Mouse (Mus musculus): ENCODE measurements around the gene Il10. TPM values are rescaled to one million over a fixed set of nuclear protein-coding genes. Genes with fewer than 3 reads are reported as not detected.

Il10 gene
- polyA plus RNA-seq, 1 experiment, result not detected

GRCm38 (mm10) chr1:130993574-130994154 lies 26.0 kb upstream of the Il10 start:
- H3K4me1 ChIP-seq (ENCODE audit: control insufficient read depth, insufficient read depth, insufficient read length, low read length), result no peaks in the 10 kb centered on the region; the same call in 1 of the 2 replicates
- H3K4me3 ChIP-seq (ENCODE audit: low read depth, low read length), result no peak overlapping the region
- H3K27ac ChIP-seq (ENCODE audit: insufficient read depth, low read depth, low read length), result no peak overlapping the region
- no peaks in the 10 kb centered on the region for H3K27me3 ChIP-seq (ENCODE audit: control insufficient read depth, insufficient read depth, low read length)
- H3K36me3 ChIP-seq (ENCODE audit: control insufficient read depth, insufficient read depth, low read length), result no peaks in the 10 kb centered on the region
- TF ChIP-seq CTCF (IDR thresholded peaks at IDR 0.05; ENCODE audit: extremely low read depth, insufficient read length, insufficient replicate concordance, low read depth, low read length) (no peak), POLR2A (IDR thresholded peaks at IDR 0.05; ENCODE audit: low read depth, low read length) (no peak)
- WGBS, result 80% methylated on average over 9 of the region's 9 CpGs

DNA sequence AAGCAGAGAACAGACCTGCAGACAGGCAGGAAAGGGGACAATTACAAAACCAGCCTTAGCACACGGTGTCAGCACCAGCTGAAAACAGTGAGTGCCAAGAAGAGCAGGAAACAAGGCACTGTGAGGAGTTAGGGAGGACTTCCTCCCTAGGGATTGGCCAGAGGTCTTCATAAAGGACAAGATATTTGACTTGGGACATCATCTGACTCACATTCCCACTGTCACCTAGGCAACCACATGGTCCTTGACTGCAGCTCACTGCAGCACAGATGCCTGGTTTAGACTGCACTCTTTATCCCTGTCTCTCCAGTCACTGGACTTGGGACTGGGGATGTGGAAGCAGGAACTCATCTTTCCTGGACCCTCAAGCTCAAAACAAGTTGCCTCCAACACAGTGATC lies 24.1 kb upstream of the Il10 start:
- no peak for TF ChIP-seq POLR2A (IDR thresholded peaks at IDR 0.05; ENCODE audit: low read depth, low read length)
- no peak for TF ChIP-seq CTCF (IDR thresholded peaks at IDR 0.05; ENCODE audit: extremely low read depth, insufficient read length, insufficient replicate concordance, low read depth, low read length)
- no peaks in the 10 kb centered on the region for H3K36me3 ChIP-seq (ENCODE audit: control insufficient read depth, insufficient read depth, low read length)
- no peaks in the 10 kb centered on the region for H3K27me3 ChIP-seq (ENCODE audit: control insufficient read depth, insufficient read depth, low read length)
- no peaks in the 10 kb centered on the region for H3K4me1 ChIP-seq (ENCODE audit: control insufficient read depth, insufficient read depth, insufficient read length, low read length)
- no peak overlapping the region for H3K4me3 ChIP-seq (ENCODE audit: low read depth, low read length)
- WGBS, result 43% methylated on average over 1 of the region's 1 CpGs
- no peak overlapping the region for H3K27ac ChIP-seq (ENCODE audit: insufficient read depth, low read depth, low read length)

GRCm38 (mm10) chr1:130996356-130996755 lies 23.3 kb upstream of the Il10 start:
- H3K4me3 ChIP-seq (ENCODE audit: low read depth, low read length), result no peak overlapping the region
- no peaks in the 10 kb centered on the region for H3K4me1 ChIP-seq (ENCODE audit: control insufficient read depth, insufficient read depth, insufficient read length, low read length)
- H3K27me3 ChIP-seq (ENCODE audit: control insufficient read depth, insufficient read depth, low read length), result no peaks in the 10 kb centered on the region
- TF ChIP-seq POLR2A (IDR thresholded peaks at IDR 0.05; ENCODE audit: low read depth, low read length) (no peak), CTCF (IDR thresholded peaks at IDR 0.05; ENCODE audit: extremely low read depth, insufficient read length, insufficient replicate concordance, low read depth, low read length) (no peak)
- 84% methylated on average over 10 of the region's 10 CpGs for WGBS
- H3K27ac ChIP-seq (ENCODE audit: insufficient read depth, low read depth, low read length), result no peak overlapping the region
- H3K36me3 ChIP-seq (ENCODE audit: control insufficient read depth, insufficient read depth, low read length), result no peaks in the 10 kb centered on the region

- H3K27ac ChIP-seq (ENCODE audit: insufficient read depth, low read depth, low read length), result no peak overlapping the region
- no peaks in the 10 kb centered on the region for H3K4me1 ChIP-seq (ENCODE audit: control insufficient read depth, insufficient read depth, insufficient read length, low read length)
- no peak for TF ChIP-seq CTCF (IDR thresholded peaks at IDR 0.05; ENCODE audit: extremely low read depth, insufficient read length, insufficient replicate concordance, low read depth, low read length)
- no peak for TF ChIP-seq POLR2A (IDR thresholded peaks at IDR 0.05; ENCODE audit: low read depth, low read length)
- no peaks in the 10 kb centered on the region for H3K36me3 ChIP-seq (ENCODE audit: control insufficient read depth, insufficient read depth, low read length)
- 83% methylated on average over 4 of the region's 4 CpGs for WGBS
- no peaks in the 10 kb centered on the region for H3K27me3 ChIP-seq (ENCODE audit: control insufficient read depth, insufficient read depth, low read length)
- no peak overlapping the region for H3K4me3 ChIP-seq (ENCODE audit: low read depth, low read length)
Measured at GRCm38 (mm10) chr1:130997441-130997840, 22.2 kb upstream of the Il10 start.

DNA sequence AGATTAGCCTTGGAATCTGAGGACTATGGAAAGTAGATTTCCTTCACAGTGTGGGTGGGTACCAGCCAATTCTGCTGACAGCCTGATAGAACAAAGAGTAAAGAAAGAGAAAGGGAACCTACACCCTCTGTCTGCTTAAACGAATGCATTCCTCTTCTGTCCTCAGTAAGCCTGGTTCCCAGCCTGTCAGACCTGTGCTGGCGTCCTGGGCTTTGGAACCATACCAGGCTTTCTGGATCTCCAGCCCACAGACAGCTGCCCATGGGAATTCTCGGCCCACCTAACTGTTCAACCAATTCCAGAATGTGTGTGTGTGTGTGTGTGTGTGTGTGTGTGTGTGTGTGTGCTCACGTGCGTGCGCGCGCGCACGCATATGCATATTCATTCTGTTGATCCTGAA lies 21.3 kb upstream of the Il10 start:
- 88% methylated on average over 10 of the region's 10 CpGs for WGBS
- TF ChIP-seq CTCF (IDR thresholded peaks at IDR 0.05; ENCODE audit: extremely low read depth, insufficient read length, insufficient replicate concordance, low read depth, low read length) (no peak), POLR2A (IDR thresholded peaks at IDR 0.05; ENCODE audit: low read depth, low read length) (no peak)

GRCm38 (mm10) chr1:130999708-131000107 lies 19.9 kb upstream of the Il10 start:
- Histone ChIP-seq H3K4me3 (ENCODE audit: low read depth, low read length) (no peak overlapping the region), H3K27ac (ENCODE audit: insufficient read depth, low read depth, low read length) (no peak overlapping the region), H3K36me3 (ENCODE audit: control insufficient read depth, insufficient read depth, low read length) (no peaks in the 10 kb centered on the region), H3K4me1 (ENCODE audit: control insufficient read depth, insufficient read depth, insufficient read length, low read length) (no peaks in the 10 kb centered on the region), H3K27me3 (ENCODE audit: control insufficient read depth, insufficient read depth, low read length) (no peaks in the 10 kb centered on the region)
- no peak for TF ChIP-seq CTCF (IDR thresholded peaks at IDR 0.05; ENCODE audit: extremely low read depth, insufficient read length, insufficient replicate concordance, low read depth, low read length)
- no peak for TF ChIP-seq POLR2A (IDR thresholded peaks at IDR 0.05; ENCODE audit: low read depth, low read length)
- 85% methylated on average over 4 of the region's 4 CpGs for WGBS

More for the DNA sequence above, 21.3 kb upstream of the Il10 start:
- no peak overlapping the region for H3K4me3 ChIP-seq (ENCODE audit: low read depth, low read length)
- H3K4me1 ChIP-seq (ENCODE audit: control insufficient read depth, insufficient read depth, insufficient read length, low read length), result no peaks in the 10 kb centered on the region
- no peaks in the 10 kb centered on the region for H3K36me3 ChIP-seq (ENCODE audit: control insufficient read depth, insufficient read depth, low read length)
- H3K27me3 ChIP-seq (ENCODE audit: control insufficient read depth, insufficient read depth, low read length), result no peaks in the 10 kb centered on the region
- H3K27ac ChIP-seq (ENCODE audit: insufficient read depth, low read depth, low read length), result no peak overlapping the region

DNA sequence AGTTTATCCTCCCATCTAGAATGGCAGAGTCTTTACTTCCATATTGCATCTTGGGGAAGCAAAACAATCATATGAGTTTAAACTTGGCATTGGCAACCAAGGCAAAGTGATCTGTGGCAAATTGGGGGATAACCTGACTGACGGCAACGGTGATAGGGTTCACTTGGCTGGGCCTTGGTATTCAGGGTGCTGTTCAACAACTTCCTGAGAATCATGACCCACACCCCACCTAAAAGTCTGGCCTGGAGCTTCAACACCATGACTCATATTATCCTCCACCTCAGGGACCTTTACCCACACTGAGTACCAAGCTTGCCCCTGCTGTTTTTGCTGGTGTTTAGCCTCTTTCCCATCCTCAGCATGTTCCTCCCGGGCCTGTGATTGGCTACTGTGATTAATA lies 19.3 kb upstream of the Il10 start:
- no peaks in the 10 kb centered on the region for H3K36me3 ChIP-seq (ENCODE audit: control insufficient read depth, insufficient read depth, low read length)
- H3K27ac ChIP-seq (ENCODE audit: insufficient read depth, low read depth, low read length), result no peak overlapping the region
- no peaks in the 10 kb centered on the region for H3K4me1 ChIP-seq (ENCODE audit: control insufficient read depth, insufficient read depth, insufficient read length, low read length)
- 79% methylated on average over 3 of the region's 3 CpGs for WGBS
- no peaks in the 10 kb centered on the region for H3K27me3 ChIP-seq (ENCODE audit: control insufficient read depth, insufficient read depth, low read length)
- H3K4me3 ChIP-seq (ENCODE audit: low read depth, low read length), result no peak overlapping the region
- TF ChIP-seq CTCF (IDR thresholded peaks at IDR 0.05; ENCODE audit: extremely low read depth, insufficient read length, insufficient replicate concordance, low read depth, low read length), result no peak
- no peak for TF ChIP-seq POLR2A (IDR thresholded peaks at IDR 0.05; ENCODE audit: low read depth, low read length)

All from small intestine, adult 2 months (tissue).